Mouse (Mus musculus) MEL (cell line): ENCODE data around the gene Efna2. TPM values are rescaled to one million over a fixed set of nuclear protein-coding genes. Genes with fewer than 3 reads are reported as not detected.

Source experiments
- polyA plus RNA-seq, 2 experiments: library from polyadenylated mRNA; stranded (reverse) in 1 of 2; unstranded in 1 of 2; fragments of >175 nt in 1 of 2; fragments of >200 nt in 1 of 2; gene quantifications; 2 replicates each; pipeline versions ENCODE4 v1.2.1 to v1.2.4; 2012; ENCODE audit warnings: low replicate concordance in 2 of 2, low read depth in 1 of 2; ENCODE audit not compliant: insufficient read length in 2 of 2, insufficient read depth in 1 of 2, missing spikeins in 1 of 2
- total RNA-seq: library from RNA; depleted of rRNA; stranded (reverse); fragments of 300-350 nt; gene quantifications from 2 replicates; pipeline ENCODE4 v1.2.3, GENCODE M21; 2012; rRNA removed

Gene Efna2
- total and polyA plus RNA-seq, 3 experiments: 0.12 to 2.8 TPM; not detected in 1

Other genes with a start within 250 kb of the Efna2 start
- gene Wdr18, start 219.3 kb upstream of the Efna2 start, total RNA-seq: 94.5 and 107 TPM in 2 replicates
- gene Wdr18, start 219.3 kb upstream of the Efna2 start, polyA plus RNA-seq: 10 to 100 TPM in 1 of 2 experiments, not detected in 1; 89.5 TPM
- gene Grin3b, start 208.8 kb upstream of the Efna2 start, total RNA-seq: 0.16 and 0.42 TPM in 2 replicates
- 1 to 10 TPM in 1 of 2 experiments, not detected in 1; 1.1 TPM for gene Grin3b, start 208.8 kb upstream of the Efna2 start, polyA plus RNA-seq
- 58.2 and 62.0 TPM in 2 replicates for gene Tmem259, start 195.2 kb upstream of the Efna2 start, total RNA-seq
- 100 to 1,000 TPM in 1 of 2 experiments, not detected in 1; 150 TPM for gene Tmem259, start 195.2 kb upstream of the Efna2 start, polyA plus RNA-seq
- gene Cnn2, start 190.9 kb upstream of the Efna2 start, total RNA-seq: 8.7 and 9.1 TPM in 2 replicates
- 10 to 100 TPM in 1 of 2 experiments, not detected in 1; 25.3 TPM for gene Cnn2, start 190.9 kb upstream of the Efna2 start, polyA plus RNA-seq
- gene Abca7, start 183.0 kb upstream of the Efna2 start, total RNA-seq: 7.4 and 7.7 TPM in 2 replicates
- 10 to 100 TPM in 1 of 2 experiments, not detected in 1; 16.8 TPM for gene Abca7, start 183.0 kb upstream of the Efna2 start, polyA plus RNA-seq
- gene Arhgap45, start 162.8 kb upstream of the Efna2 start, total RNA-seq: 25.2 and 26.2 TPM in 2 replicates
- 10 to 100 TPM in 1 of 2 experiments, not detected in 1; 53.6 TPM for gene Arhgap45, start 162.8 kb upstream of the Efna2 start, polyA plus RNA-seq
- gene Polr2e, start 139.7 kb upstream of the Efna2 start, total RNA-seq: 156 and 169 TPM in 2 replicates
- 100 to 1,000 TPM; 258 to 279 TPM for gene Polr2e, start 139.7 kb upstream of the Efna2 start, polyA plus RNA-seq
- 422 and 508 TPM in 2 replicates for gene Gpx4, start 132.3 kb upstream of the Efna2 start, total RNA-seq
- gene Gpx4, start 132.3 kb upstream of the Efna2 start, polyA plus RNA-seq: 100 to 1,000 TPM in 1 of 2 experiments, not detected in 1; 536 TPM
- gene Sbno2, start 73.9 kb upstream of the Efna2 start, total RNA-seq: 14.6 and 15.8 TPM in 2 replicates
- gene Sbno2, start 73.9 kb upstream of the Efna2 start, polyA plus RNA-seq: 10 to 100 TPM in 1 of 2 experiments, not detected in 1; 29.0 TPM
- gene Stk11, start 63.7 kb upstream of the Efna2 start, total RNA-seq: 77.8 and 108 TPM in 2 replicates
- 100 to 1,000 TPM in 1 of 2 experiments, not detected in 1; 188 TPM for gene Stk11, start 63.7 kb upstream of the Efna2 start, polyA plus RNA-seq
- gene Atp5d, start 40.9 kb upstream of the Efna2 start, total RNA-seq: 308 and 324 TPM in 2 replicates
- gene Atp5d, start 40.9 kb upstream of the Efna2 start, polyA plus RNA-seq: 100 to 1,000 TPM; 300 to 657 TPM
- 4.8 and 6.8 TPM in 2 replicates for gene Cbarp, start 38.6 kb upstream of the Efna2 start, total RNA-seq
- gene Cbarp, start 38.6 kb upstream of the Efna2 start, polyA plus RNA-seq: 10 to 100 TPM in 1 of 2 experiments, not detected in 1; 19.3 TPM
- gene Midn, start 31.2 kb upstream of the Efna2 start, total RNA-seq: 8.1 and 8.3 TPM in 2 replicates
- 10 to 100 TPM in 1 of 2 experiments, not detected in 1; 26.7 TPM for gene Midn, start 31.2 kb upstream of the Efna2 start, polyA plus RNA-seq
- gene Cirbp, start 13.5 kb upstream of the Efna2 start, total RNA-seq: 21.2 and 27.2 TPM in 2 replicates
- 10 to 100 TPM in 1 of 2 experiments, not detected in 1; 56.6 TPM for gene Cirbp, start 13.5 kb upstream of the Efna2 start, polyA plus RNA-seq
- gene 1600002K03Rik, start 6.5 kb upstream of the Efna2 start, total RNA-seq: 16.9 and 17.7 TPM in 2 replicates
- gene 1600002K03Rik, start 6.5 kb upstream of the Efna2 start, polyA plus RNA-seq: 10 to 100 TPM in 1 of 2 experiments, not detected in 1; 11.4 TPM
- gene Mum1, start 47.0 kb downstream of the Efna2 start, total RNA-seq: 34.8 and 35.3 TPM in 2 replicates
- 10 to 100 TPM; 34.0 to 55.2 TPM for gene Mum1, start 47.0 kb downstream of the Efna2 start, polyA plus RNA-seq
- 341 and 377 TPM in 2 replicates for gene Ndufs7, start 69.6 kb downstream of the Efna2 start, total RNA-seq
- 100 to 1,000 TPM in 1 of 2 experiments, not detected in 1; 458 TPM for gene Ndufs7, start 69.6 kb downstream of the Efna2 start, polyA plus RNA-seq
- 4.1 and 6.0 TPM in 2 replicates for gene Gamt, start 81.5 kb downstream of the Efna2 start, total RNA-seq
- gene Gamt, start 81.5 kb downstream of the Efna2 start, polyA plus RNA-seq: 1 to 10 TPM in 1 of 2 experiments, not detected in 1; 8.4 TPM
- 159 and 166 TPM in 2 replicates for gene Dazap1, start 82.0 kb downstream of the Efna2 start, total RNA-seq
- 100 to 1,000 TPM in 1 of 2 experiments, not detected in 1; 236 TPM for gene Dazap1, start 82.0 kb downstream of the Efna2 start, polyA plus RNA-seq
- gene Rps15, start 113.0 kb downstream of the Efna2 start, total RNA-seq: 3,963 and 4,320 TPM in 2 replicates
- gene Rps15, start 113.0 kb downstream of the Efna2 start, polyA plus RNA-seq: 1,000 to 10,000 TPM; 1,331 to 3,905 TPM
- 0.39 and 0.58 TPM in 2 replicates for gene Apc2, start 116.5 kb downstream of the Efna2 start, total RNA-seq
- gene Apc2, start 116.5 kb downstream of the Efna2 start, polyA plus RNA-seq: 1 to 10 TPM in 1 of 2 experiments, not detected in 1; 1.2 TPM
- 68.9 and 81.5 TPM in 2 replicates for gene 2310011J03Rik, start 141.1 kb downstream of the Efna2 start, total RNA-seq
- 10 to 100 TPM in 1 of 2 experiments, not detected in 1; 65.7 TPM for gene 2310011J03Rik, start 141.1 kb downstream of the Efna2 start, polyA plus RNA-seq
- gene Pcsk4, start 150.0 kb downstream of the Efna2 start, total RNA-seq: 6.1 and 6.5 TPM in 2 replicates
- 10 to 100 TPM in 1 of 2 experiments, not detected in 1; 23.1 TPM for gene Pcsk4, start 150.0 kb downstream of the Efna2 start, polyA plus RNA-seq
- 3.1 and 3.2 TPM in 2 replicates for gene Reep6, start 150.5 kb downstream of the Efna2 start, total RNA-seq
- gene Reep6, start 150.5 kb downstream of the Efna2 start, polyA plus RNA-seq: 10 to 100 TPM in 1 of 2 experiments, not detected in 1; 27.9 TPM
- gene Adamtsl5, start 168.9 kb downstream of the Efna2 start, total RNA-seq: 2.4 and 3.9 TPM in 2 replicates
- 10 to 100 TPM in 1 of 2 experiments, not detected in 1; 16.5 TPM for gene Adamtsl5, start 168.9 kb downstream of the Efna2 start, polyA plus RNA-seq
- 0.19 TPM in 1 of 2 replicates, not detected in the other for gene Plk5, start 177.0 kb downstream of the Efna2 start, total RNA-seq
- gene Plk5, start 177.0 kb downstream of the Efna2 start, polyA plus RNA-seq: under 1 TPM in 1 of 2 experiments, not detected in 1; 0.19 TPM
- 14.1 and 15.6 TPM in 2 replicates for gene Mex3d, start 208.2 kb downstream of the Efna2 start, total RNA-seq
- gene Mex3d, start 208.2 kb downstream of the Efna2 start, polyA plus RNA-seq: 10 to 100 TPM in 1 of 2 experiments, not detected in 1; 18.8 TPM
- gene Mbd3, start 220.1 kb downstream of the Efna2 start, total RNA-seq: 81.4 and 86.9 TPM in 2 replicates
- 100 to 1,000 TPM in 1 of 2 experiments, not detected in 1; 289 TPM for gene Mbd3, start 220.1 kb downstream of the Efna2 start, polyA plus RNA-seq
- 879 and 935 TPM in 2 replicates for gene Uqcr11, start 227.3 kb downstream of the Efna2 start, total RNA-seq
- gene Uqcr11, start 227.3 kb downstream of the Efna2 start, polyA plus RNA-seq: 100 to 1,000 TPM in 1 of 2 experiments, not detected in 1; 481 TPM